Mouse (Mus musculus) kidney, postnatal 0 days (tissue): Measurements from ENCODE around the gene Casr. TPM values are rescaled to one million over a fixed set of nuclear protein-coding genes. Genes with fewer than 3 reads are reported as not detected.

Source experiments
- ATAC-seq: fragments of 200-750 bp; cut with Nextera tagmentation; replicated peaks from 2 replicates; pipeline ENCODE4 v1.8.0; 2017; ENCODE audit warnings: low read depth, moderate number of reproducible peaks, moderate TSS enrichment, moderate library complexity; ENCODE audit not compliant: low FRiP score
- DNase-seq: peaks from one replicate; pipeline ENCODE4 v3.0.0-alpha.2; 2016; ENCODE audit warnings: low spot score
- H3K27ac ChIP-seq: fragments of 300-500 bp; sonication (generic); 2 replicates; pipeline ENCODE4 v1.5.1; 2014; ENCODE audit warnings: mild to moderate bottlenecking
- H3K27me3 ChIP-seq: fragments of 300-500 bp; sonication (generic); 2 replicates; pipeline ENCODE4 v1.6.1; 2014; ENCODE audit warnings: low read length, mixed read lengths; ENCODE audit not compliant: insufficient read depth
- H3K36me3 ChIP-seq: fragments of 300-500 bp; sonication (generic); 2 replicates; pipeline ENCODE4 v1.6.1; 2014; ENCODE audit warnings: low read length, mixed read lengths; ENCODE audit not compliant: insufficient read depth
- H3K4me1 ChIP-seq: fragments of 300-500 bp; sonication (generic); replicated peaks from 2 replicates; pipeline ENCODE4 v1.6.1; 2014; ENCODE audit warnings: antibody characterized with exemption, low read length, mixed read lengths; ENCODE audit not compliant: insufficient read depth
- H3K4me2 ChIP-seq: fragments of 300-500 bp; sonication (generic); 2 replicates; pipeline ENCODE4 v1.6.1; 2014; ENCODE audit warnings: mild to moderate bottlenecking, low read length, moderate library complexity, mixed read lengths
- H3K4me3 ChIP-seq: fragments of 300-500 bp; sonication (generic); replicated peaks from 2 replicates; pipeline ENCODE4 v1.5.1; 2014; ENCODE audit warnings: low read depth, low read length
- H3K9ac ChIP-seq: fragments of 300-500 bp; sonication (generic); 2 replicates; pipeline ENCODE4 v1.6.1; 2014; ENCODE audit warnings: low read depth, low read length
- H3K9me3 ChIP-seq: fragments of 300-500 bp; sonication (generic); replicated peaks from 2 replicates; pipeline ENCODE4 v1.6.1; 2016; ENCODE audit warnings: low read length, inconsistent platforms, mixed read lengths
- CTCF ChIP-seq: IDR thresholded peaks from 2 replicates; pipeline ENCODE4 v1.5.1; 2016; ENCODE audit warnings: antibody characterized with exemption, low read depth, mild to moderate bottlenecking, moderate library complexity
- WGBS: fragments of 180-500 bp; shearing (Covaris S2); extraction: QIAGEN DNeasy Blood & Tissue Kit; methylation state at CpG from one replicate; pipeline ENCODE4 v1.1.7; 2014; 5-methylcytosine and 5-hydroxymethylcytosine counted together
- polyA plus RNA-seq: library from polyadenylated mRNA; unstranded; fragments of >200 nt; fragmentation: Nextera tagmentation; extraction: Ambion mirVana; gene quantifications from 2 replicates; pipeline ENCODE4 v1.2.1, GENCODE M21; 2015

The Casr gene
- polyA plus RNA-seq, 1 experiment from 2014 or later, result 4.6 TPM

GRCm38 (mm10) chr16:36460426-36460825 is 101.5 kb downstream of the Casr start:
- Histone ChIP-seq H3K36me3 (no peaks in the 10 kb centered on the region), H3K9ac (no peak overlapping the region), H3K4me2 (no peak overlapping the region), H3K27ac (no peak overlapping the region), H3K27me3 (no peaks in the 10 kb centered on the region), H3K4me3 (no peak overlapping the region), H3K4me1 (no peaks in the 10 kb centered on the region), H3K9me3 (no peaks in the 10 kb centered on the region)
- no peak for ATAC-seq
- no peak for DNase-seq
- TF ChIP-seq CTCF, result no peak
- 32% methylated on average over 2 of the region's 2 CpGs for WGBS

DNA sequence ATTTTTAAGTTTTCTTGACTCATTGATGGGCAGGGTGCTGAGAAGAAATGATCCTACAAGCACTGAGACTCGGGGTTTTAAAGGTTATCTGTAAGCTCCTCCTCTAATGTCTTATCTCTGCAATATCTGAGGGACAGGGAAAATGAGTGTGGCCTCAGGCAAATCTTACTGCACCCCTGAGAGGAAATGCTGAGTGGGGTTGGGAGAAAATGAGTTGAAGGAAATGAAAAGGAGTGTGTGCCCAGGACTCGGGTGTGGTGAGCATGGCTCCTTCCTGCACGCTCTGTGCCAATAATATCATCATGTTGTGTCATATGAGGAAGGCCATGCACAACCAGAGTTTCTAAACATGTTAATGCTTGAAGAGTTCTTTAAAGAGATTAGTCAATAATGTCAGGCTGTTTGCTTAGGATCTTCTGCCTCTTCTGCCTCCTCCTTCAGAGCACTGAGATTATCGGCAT is 106.6 kb downstream of the Casr start, which contains the start of gene Stfa3:
TSS of gene Stfa3 (minus strand) at position 51 of the 461 bp plus-strand sequence.
- H3K4me1 ChIP-seq, result no peaks in the 10 kb centered on the region
- no peak within 1 kb of the TSS for H3K9ac ChIP-seq
- no peaks in the 10 kb centered on the region for H3K27me3 ChIP-seq
- no peaks in the 10 kb centered on the region for H3K9me3 ChIP-seq
- H3K4me3 ChIP-seq, result no peak within 1 kb of the TSS
- H3K4me2 ChIP-seq, result no peak within 1 kb of the TSS
- TF ChIP-seq CTCF, result no peak
- no peaks in the 10 kb centered on the region for H3K36me3 ChIP-seq
- no peak for ATAC-seq
- no peak for DNase-seq
- H3K27ac ChIP-seq, result no peak within 1 kb of the TSS
- WGBS, result 73% methylated on average over 4 of the region's 4 CpGs

Other genes starting within 250 kb of the Casr start
- gene BC117090, start 227.8 kb downstream of the Casr start, polyA plus RNA-seq, result not detected in 2 replicates
- 13.9 and 14.2 TPM in 2 replicates for gene BC100530, start 194.4 kb downstream of the Casr start, polyA plus RNA-seq
- gene Stfa2, start 153.7 kb downstream of the Casr start, polyA plus RNA-seq, result 3.9 and 4.0 TPM in 2 replicates
- gene Stfa3, start 106.7 kb downstream of the Casr start, polyA plus RNA-seq, result 3.3 and 3.7 TPM in 2 replicates
- gene Cd86, start 103.9 kb upstream of the Casr start, polyA plus RNA-seq, result 1.1 and 1.4 TPM in 2 replicates
- gene Ildr1, start 131.8 kb upstream of the Casr start, polyA plus RNA-seq, result 16.1 TPM in 2 replicates
- 44.5 and 56.0 TPM in 2 replicates for gene Slc15a2, start 222.8 kb upstream of the Casr start, polyA plus RNA-seq